Mouse (Mus musculus) hindbrain, embryonic 13.5 days (tissue): ENCODE results near the gene Steap1. TPM values are rescaled to one million over a fixed set of nuclear protein-coding genes. Genes with fewer than 3 reads are reported as not detected.
A peak's percentile ranks its signal among the peaks of the same experiment; 100 is the strongest.

ENCODE experiments used
- ATAC-seq: fragments of 200-750 bp; cut with Nextera tagmentation; 2 replicates; pipeline ENCODE4 v1.8.0; 2017; ENCODE audit warnings: moderate TSS enrichment; ENCODE audit not compliant: low FRiP score
- H3K27ac ChIP-seq: fragments of 300-500 bp; sonication (generic); 2 replicates; pipeline ENCODE4 v1.5.1; 2015; ENCODE audit warnings: inconsistent platforms, mild to moderate bottlenecking, moderate library complexity
- H3K27me3 ChIP-seq: fragments of 300-500 bp; sonication (generic); 2 replicates; pipeline ENCODE4 v1.6.1; 2015; ENCODE audit warnings: mild to moderate bottlenecking, inconsistent platforms
- H3K36me3 ChIP-seq: fragments of 300-500 bp; sonication (generic); 2 replicates; pipeline ENCODE4 v1.6.1; 2015; ENCODE audit warnings: mild to moderate bottlenecking, inconsistent platforms
- H3K4me1 ChIP-seq: fragments of 300-500 bp; sonication (generic); replicated peaks from 2 replicates; pipeline ENCODE4 v1.6.1; 2015; ENCODE audit warnings: inconsistent platforms
- H3K4me2 ChIP-seq: fragments of 300-500 bp; sonication (generic); 2 replicates; pipeline ENCODE4 v1.6.1; 2015; ENCODE audit warnings: inconsistent platforms, mild to moderate bottlenecking, moderate library complexity
- H3K4me3 ChIP-seq: fragments of 300-500 bp; sonication (generic); 2 replicates; pipeline ENCODE4 v1.5.1; 2015; ENCODE audit warnings: mild to moderate bottlenecking, inconsistent platforms
- H3K9ac ChIP-seq: fragments of 300-500 bp; sonication (generic); 2 replicates; pipeline ENCODE4 v1.6.1; 2015; ENCODE audit warnings: mild to moderate bottlenecking, inconsistent platforms
- H3K9me3 ChIP-seq: fragments of 300-500 bp; sonication (generic); 2 replicates; pipeline ENCODE4 v1.6.1; 2016; ENCODE audit warnings: inconsistent platforms
- WGBS: fragments of 180-500 bp; shearing (Covaris S2); methylation state at CpG from one replicate; pipeline ENCODE4 v1.1.7; 2015; 5-methylcytosine and 5-hydroxymethylcytosine counted together
- polyA plus RNA-seq: library from polyadenylated mRNA; unstranded; fragments of >200 nt; fragmentation: Nextera tagmentation; extraction: Ambion mirVana; gene quantifications from 2 replicates; pipeline ENCODE4 v1.2.1, GENCODE M21; 2015

The Steap1 gene
- 1.5 and 2.1 TPM in 2 replicates for polyA plus RNA-seq

DNA sequence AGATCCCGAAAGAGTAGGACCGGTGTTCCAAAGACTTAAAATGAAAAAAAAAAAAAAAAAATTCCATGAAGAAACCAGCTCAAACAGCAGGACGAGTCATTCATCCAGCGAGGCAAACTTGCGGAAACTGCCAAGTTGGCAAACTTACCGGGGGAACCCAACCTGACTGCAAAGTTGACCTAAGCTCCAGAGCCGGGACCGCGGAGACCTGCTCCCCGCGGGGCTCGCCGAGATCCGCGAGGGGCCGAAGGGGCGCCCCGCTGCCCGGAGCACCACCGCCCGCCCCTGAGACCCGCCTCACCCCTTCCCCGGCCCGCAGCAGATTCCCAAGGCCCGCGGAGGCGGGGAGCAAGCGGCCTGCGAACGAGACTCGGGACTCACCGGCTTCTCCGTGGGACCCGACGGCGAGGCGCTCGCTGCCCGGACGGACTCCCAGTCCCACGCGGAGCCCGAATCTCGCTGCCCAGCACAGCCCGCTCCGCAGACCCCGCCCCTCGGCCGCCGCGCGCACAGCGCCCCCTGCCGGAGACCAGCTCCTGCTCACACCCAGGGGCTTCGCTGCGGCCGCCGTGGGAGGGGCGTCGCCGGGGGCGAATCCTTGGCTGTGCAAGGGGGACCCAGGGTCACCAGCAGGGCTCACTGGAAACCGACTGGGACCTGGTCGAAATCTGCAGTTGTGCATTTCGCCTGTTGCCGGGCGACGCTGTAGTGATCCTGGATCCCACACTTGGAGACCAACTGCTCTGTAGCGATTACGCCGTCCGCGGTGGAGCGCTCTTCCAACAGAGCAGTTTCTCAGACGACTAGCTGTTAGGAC lies at the start of gene Steap1:
Steap1 (minus strand) TSS at position 461 of the 817 bp plus-strand sequence.
- Histone ChIP-seq H3K27me3 (peaks cover 20% of the 10 kb centered on the region), H3K4me3 (peak within 1 kb of the TSS; percentile 61), H3K36me3 (no peaks in the 10 kb centered on the region), H3K4me2 (peak within 1 kb of the TSS; percentile 94), H3K27ac (no peak within 1 kb of the TSS), H3K4me1 (peaks cover 13% of the 10 kb centered on the region), H3K9me3 (no peaks in the 10 kb centered on the region), H3K9ac (peak within 1 kb of the TSS; percentile 71)
- peak; percentile 94 for ATAC-seq
- WGBS = under 1% methylated on average over 72 of the region's 75 CpGs

DNA sequence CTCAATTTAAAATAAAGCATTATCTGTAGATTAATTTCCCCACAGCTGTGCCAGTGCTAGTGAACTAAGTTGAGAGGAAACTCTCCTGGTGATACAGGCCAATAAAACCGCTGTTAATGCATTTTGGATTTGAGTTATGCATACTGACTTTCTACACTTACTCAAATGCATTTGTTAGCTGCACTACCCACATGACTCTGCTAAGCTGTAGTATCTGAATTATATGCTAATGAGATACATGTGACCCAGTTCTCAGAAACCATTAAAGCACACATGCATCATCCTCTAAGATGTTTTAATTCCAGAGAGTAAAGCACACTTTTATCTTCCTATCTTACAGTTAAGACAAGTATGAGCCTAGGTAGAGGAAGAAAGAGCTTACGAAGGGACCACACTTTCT lies 38.0 kb upstream of the Steap1 start:
- Histone ChIP-seq H3K4me2 (no peak overlapping the region), H3K9ac (no peak overlapping the region), H3K4me1 (no peaks in the 10 kb centered on the region), H3K27ac (no peak overlapping the region), H3K27me3 (no peaks in the 10 kb centered on the region), H3K36me3 (no peaks in the 10 kb centered on the region), H3K9me3 (no peaks in the 10 kb centered on the region), H3K4me3 (no peak overlapping the region)
- ATAC-seq = no peak
- WGBS = 84% methylated on average over 2 of the region's 2 CpGs

DNA sequence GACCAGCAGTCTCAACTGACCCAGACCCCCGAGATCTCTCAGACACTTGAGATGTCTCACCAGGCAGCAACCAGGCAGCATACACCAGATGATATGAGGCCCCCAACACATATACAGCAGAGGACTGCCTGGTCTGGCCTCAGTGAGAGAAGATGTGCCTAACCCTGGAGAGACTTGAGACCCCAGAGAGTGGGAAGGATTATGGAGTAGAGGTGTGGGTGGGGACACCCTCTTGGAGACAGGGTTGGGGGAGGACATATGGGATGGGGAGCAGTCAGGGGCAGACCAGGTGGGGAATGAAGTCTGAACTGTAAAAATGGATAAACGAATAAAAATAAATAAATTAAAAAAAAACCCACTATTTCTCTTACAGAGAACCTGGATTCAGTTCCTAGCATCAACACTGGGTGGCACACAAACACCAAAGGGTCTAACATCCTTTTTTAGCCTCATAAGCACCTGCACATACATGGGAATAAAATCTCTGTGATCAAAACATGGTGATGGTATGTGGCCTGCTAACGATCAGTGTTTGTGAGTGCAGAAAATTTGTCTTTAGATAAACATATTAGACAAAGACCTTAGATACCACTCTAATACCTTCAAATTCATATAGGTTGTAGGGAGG lies 7.4 kb upstream of the Steap1 start:
- no peak overlapping the region for H3K9ac ChIP-seq
- H3K36me3 ChIP-seq = no peaks in the 10 kb centered on the region
- WGBS = 74% methylated on average over 3 of the region's 3 CpGs
- no peaks in the 10 kb centered on the region for H3K4me1 ChIP-seq
- no peaks in the 10 kb centered on the region for H3K9me3 ChIP-seq
- no peak overlapping the region for H3K4me2 ChIP-seq
- no peak overlapping the region for H3K27ac ChIP-seq
- no peak overlapping the region for H3K4me3 ChIP-seq
- H3K27me3 ChIP-seq = 0 out of 2 replicates have a peak, but pooled peaks cover 3% of the 10 kb centered on the region
- no peak; the same call in 1 of the 2 replicates for ATAC-seq

DNA sequence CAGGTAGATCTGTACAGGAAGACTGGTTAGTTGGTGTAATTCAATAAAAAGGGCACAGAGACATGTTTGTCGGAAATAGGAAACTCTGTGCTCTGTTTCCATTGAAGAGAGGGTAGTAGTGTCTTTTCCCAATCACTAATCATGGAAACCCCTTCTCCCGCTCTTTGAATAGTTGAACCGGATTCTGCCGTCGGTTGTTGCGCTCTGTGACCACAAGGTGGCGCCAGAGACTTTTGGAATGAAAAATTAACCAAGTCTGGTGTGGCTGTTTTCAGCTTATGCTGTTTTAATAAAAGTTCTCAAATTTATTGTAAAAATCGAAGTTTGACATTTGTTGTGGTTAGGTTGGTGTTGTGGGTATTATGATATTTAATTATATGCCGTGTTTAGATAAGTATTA lies 5.9 kb upstream of the Steap1 start:
- Histone ChIP-seq H3K9ac (no peak overlapping the region), H3K27me3 (0 out of 2 replicates have a peak, but pooled peaks cover 7% of the 10 kb centered on the region), H3K36me3 (no peaks in the 10 kb centered on the region), H3K4me2 (no peak overlapping the region), H3K4me1 (no peaks in the 10 kb centered on the region), H3K4me3 (no peak overlapping the region), H3K27ac (no peak overlapping the region), H3K9me3 (no peaks in the 10 kb centered on the region)
- 0 out of 2 replicates have a peak, but pooled peaks have one; percentile 26 for ATAC-seq
- 2% methylated on average over 9 of the region's 9 CpGs for WGBS

DNA sequence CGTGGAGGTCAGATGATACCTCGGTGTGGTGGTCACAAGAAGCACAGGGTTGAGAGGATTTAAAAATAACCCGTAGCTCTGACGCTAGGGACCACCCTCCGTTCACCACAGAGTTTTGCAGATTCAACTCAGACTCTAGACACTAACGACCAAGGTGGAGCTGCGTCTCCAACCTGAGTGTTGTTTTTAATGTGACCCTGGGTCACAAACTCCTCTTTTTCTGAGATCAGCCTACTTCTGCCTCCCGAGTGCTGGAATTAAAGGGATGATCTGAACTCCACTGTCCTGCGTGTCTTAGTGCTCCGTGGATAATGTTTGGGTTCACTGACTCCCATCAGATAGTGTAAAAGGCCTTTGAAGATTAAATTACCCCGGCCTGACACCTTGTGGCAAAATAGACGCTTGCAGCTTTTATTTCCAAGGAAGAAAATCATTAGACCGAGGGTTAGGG lies 671 bp upstream of the Steap1 start:
- no peaks in the 10 kb centered on the region for H3K9me3 ChIP-seq

DNA sequence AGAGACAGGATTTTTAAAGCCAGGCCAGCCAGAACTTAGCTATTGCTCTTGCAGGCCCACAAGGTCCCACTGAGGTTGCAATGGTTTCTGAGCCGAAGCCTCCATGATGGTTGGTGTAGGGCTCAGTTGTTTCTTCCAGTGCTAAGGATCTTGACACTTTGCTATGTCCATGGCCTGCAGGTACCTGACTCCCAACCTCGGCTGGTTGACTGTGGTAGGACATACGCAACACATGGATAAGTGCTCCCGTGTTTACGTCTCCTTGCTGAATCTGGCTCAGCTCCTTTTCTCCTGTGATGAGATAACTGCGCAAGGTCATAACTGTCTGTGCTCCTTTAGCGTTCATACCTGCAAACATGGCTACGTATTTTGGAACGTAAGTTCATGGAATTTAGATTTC lies 14.7 kb downstream of the Steap1 start:
- no peaks in the 10 kb centered on the region for H3K36me3 ChIP-seq
- ATAC-seq = no peak
- no peak overlapping the region for H3K9ac ChIP-seq
- no peaks in the 10 kb centered on the region for H3K27me3 ChIP-seq
- no peak overlapping the region for H3K27ac ChIP-seq
- H3K4me1 ChIP-seq = no peaks in the 10 kb centered on the region
- H3K4me2 ChIP-seq = no peak overlapping the region
- H3K4me3 ChIP-seq = no peak overlapping the region
- 93% methylated on average over 9 of the region's 9 CpGs for WGBS
- no peaks in the 10 kb centered on the region for H3K9me3 ChIP-seq

More for the DNA sequence above, 671 bp upstream of the Steap1 start:
- ATAC-seq = peak; percentile 70
- H3K4me3 ChIP-seq = peak overlapping the region; percentile 61
- peak overlapping the region; percentile 71 for H3K9ac ChIP-seq
- H3K27ac ChIP-seq = no peak overlapping the region
- peaks cover 23% of the 10 kb centered on the region for H3K27me3 ChIP-seq
- H3K36me3 ChIP-seq = no peaks in the 10 kb centered on the region
- peak overlapping the region; percentile 94 for H3K4me2 ChIP-seq
- 2% methylated on average over 13 of the region's 13 CpGs for WGBS
- H3K4me1 ChIP-seq = peaks cover 13% of the 10 kb centered on the region

DNA sequence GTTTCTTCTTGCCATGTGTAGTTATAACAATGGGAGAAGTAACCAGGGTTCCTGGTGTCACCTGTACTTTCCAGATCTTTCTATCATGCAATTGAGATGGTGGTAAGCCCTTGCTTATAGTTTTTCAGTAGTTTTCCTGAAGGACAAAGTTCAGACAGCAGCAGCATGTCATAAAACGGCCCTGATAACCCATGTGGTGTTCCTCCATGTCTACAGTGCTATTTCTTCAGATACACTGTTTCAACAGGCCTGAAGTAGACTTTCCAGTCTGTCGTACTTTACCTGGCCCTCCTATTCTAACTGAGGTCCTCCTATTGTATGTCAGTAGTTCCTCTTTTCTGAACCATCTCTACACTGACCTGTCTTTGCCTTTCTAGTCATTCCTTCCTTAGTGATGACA lies 16.3 kb downstream of the Steap1 start:
- WGBS = 80% methylated on average over 2 of the region's 2 CpGs
- Histone ChIP-seq H3K27me3 (no peaks in the 10 kb centered on the region), H3K27ac (no peak overlapping the region), H3K4me3 (no peak overlapping the region), H3K4me1 (no peaks in the 10 kb centered on the region), H3K36me3 (no peaks in the 10 kb centered on the region), H3K9me3 (no peaks in the 10 kb centered on the region), H3K4me2 (no peak overlapping the region), H3K9ac (no peak overlapping the region)
- no peak for ATAC-seq

DNA sequence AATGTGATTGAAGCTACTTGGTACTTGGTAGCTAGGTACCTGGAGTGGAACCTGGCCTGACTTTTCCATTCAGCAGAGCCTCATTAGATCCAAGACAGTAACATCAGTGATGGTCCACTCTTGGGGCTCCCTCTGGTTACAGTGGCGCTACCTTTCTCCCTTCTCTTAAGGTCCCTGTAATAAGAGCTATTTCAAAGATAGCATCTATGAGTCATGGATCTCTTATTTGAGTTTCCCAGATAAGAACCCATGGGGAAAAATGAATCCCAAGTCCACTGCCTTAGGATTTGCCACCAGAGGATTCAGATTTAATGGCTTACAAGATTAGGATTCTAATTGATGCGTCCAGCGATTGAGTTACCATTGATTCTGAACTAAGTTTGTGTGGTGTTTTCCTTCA lies 16.9 kb downstream of the Steap1 start:
- 94% methylated on average over 3 of the region's 3 CpGs for WGBS

DNA sequence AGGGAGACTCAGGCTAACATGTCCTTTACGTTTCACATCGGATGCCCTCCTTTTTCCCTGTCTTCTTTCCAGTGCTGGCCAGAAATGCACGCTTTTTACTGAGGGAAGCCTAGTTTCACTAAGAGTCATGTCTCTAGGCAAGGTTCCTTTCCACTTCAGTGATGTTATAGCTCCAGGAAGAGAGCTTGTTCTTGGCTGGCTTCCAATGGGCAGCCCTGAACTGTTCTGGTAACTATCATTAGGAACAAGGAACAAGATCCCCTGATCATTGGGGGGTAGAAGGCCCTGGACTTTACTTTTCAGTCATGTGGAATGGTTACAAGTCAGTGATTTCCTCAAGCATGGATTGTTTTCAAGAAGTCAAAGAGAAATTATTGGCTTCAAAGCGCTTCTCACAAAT lies 19.2 kb downstream of the Steap1 start:
- Histone ChIP-seq H3K9me3 (no peaks in the 10 kb centered on the region), H3K4me1 (no peaks in the 10 kb centered on the region), H3K9ac (no peak overlapping the region), H3K27ac (no peak overlapping the region), H3K4me3 (no peak overlapping the region), H3K36me3 (no peaks in the 10 kb centered on the region), H3K4me2 (no peak overlapping the region), H3K27me3 (no peaks in the 10 kb centered on the region)
- no peak for ATAC-seq
- WGBS = 90% methylated on average over 4 of the region's 4 CpGs

More for the DNA sequence above, 16.9 kb downstream of the Steap1 start:
- Histone ChIP-seq H3K4me2 (no peak overlapping the region), H3K36me3 (no peaks in the 10 kb centered on the region), H3K4me1 (no peaks in the 10 kb centered on the region), H3K4me3 (no peak overlapping the region), H3K9ac (no peak overlapping the region), H3K27ac (no peak overlapping the region), H3K9me3 (no peaks in the 10 kb centered on the region), H3K27me3 (no peaks in the 10 kb centered on the region)
- no peak for ATAC-seq

DNA sequence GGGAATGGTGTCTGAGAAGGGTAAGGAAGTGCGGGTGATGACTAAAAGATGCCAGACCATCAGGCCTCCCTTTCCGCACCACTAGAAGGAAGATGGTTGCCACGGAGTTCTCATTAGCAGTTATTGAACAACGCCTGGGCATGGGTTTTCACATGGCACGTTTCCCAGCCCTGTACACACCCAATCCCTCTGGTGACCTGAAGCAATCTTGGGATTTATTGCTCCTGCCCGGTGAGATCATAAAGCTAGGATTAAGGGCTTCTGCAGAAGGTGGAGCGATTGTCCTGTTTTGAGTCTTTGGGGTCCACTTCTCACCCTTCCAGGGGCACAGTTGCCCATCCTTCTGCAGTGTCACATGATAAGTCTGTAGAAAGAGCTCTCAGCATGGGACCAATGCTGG lies 26.9 kb downstream of the Steap1 start:
- Histone ChIP-seq H3K4me1 (no peaks in the 10 kb centered on the region), H3K9ac (no peak overlapping the region), H3K27ac (no peak overlapping the region), H3K36me3 (no peaks in the 10 kb centered on the region), H3K27me3 (no peaks in the 10 kb centered on the region), H3K4me3 (no peak overlapping the region), H3K9me3 (no peaks in the 10 kb centered on the region), H3K4me2 (no peak overlapping the region)
- WGBS = 87% methylated on average over 7 of the region's 7 CpGs
- ATAC-seq = no peak

DNA sequence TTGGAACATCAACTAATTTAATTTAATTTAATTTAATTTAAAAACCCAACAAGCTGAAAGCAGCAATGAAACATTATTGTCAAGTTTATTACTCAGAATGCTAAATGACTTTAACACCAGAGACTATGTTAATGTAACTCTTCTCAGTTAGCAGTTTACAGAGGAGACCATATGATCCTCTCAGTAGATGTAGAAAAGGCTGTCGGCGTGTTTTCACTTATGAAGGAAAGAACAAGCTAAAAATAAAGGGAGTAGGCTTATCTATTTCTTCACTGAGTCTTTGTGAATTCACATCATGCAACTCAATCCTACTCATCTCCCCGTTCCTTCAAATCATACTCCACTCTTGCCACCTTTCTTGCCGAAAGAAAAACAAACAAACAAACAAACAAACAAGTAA lies 38.1 kb downstream of the Steap1 start:
- H3K4me3 ChIP-seq = no peak overlapping the region
- ATAC-seq = no peak
- WGBS = 83% methylated on average over 4 of the region's 4 CpGs
- no peaks in the 10 kb centered on the region for H3K36me3 ChIP-seq
- no peaks in the 10 kb centered on the region for H3K27me3 ChIP-seq
- H3K9ac ChIP-seq = no peak overlapping the region
- no peaks in the 10 kb centered on the region for H3K9me3 ChIP-seq
- no peaks in the 10 kb centered on the region for H3K4me1 ChIP-seq
- H3K27ac ChIP-seq = no peak overlapping the region
- H3K4me2 ChIP-seq = no peak overlapping the region

DNA sequence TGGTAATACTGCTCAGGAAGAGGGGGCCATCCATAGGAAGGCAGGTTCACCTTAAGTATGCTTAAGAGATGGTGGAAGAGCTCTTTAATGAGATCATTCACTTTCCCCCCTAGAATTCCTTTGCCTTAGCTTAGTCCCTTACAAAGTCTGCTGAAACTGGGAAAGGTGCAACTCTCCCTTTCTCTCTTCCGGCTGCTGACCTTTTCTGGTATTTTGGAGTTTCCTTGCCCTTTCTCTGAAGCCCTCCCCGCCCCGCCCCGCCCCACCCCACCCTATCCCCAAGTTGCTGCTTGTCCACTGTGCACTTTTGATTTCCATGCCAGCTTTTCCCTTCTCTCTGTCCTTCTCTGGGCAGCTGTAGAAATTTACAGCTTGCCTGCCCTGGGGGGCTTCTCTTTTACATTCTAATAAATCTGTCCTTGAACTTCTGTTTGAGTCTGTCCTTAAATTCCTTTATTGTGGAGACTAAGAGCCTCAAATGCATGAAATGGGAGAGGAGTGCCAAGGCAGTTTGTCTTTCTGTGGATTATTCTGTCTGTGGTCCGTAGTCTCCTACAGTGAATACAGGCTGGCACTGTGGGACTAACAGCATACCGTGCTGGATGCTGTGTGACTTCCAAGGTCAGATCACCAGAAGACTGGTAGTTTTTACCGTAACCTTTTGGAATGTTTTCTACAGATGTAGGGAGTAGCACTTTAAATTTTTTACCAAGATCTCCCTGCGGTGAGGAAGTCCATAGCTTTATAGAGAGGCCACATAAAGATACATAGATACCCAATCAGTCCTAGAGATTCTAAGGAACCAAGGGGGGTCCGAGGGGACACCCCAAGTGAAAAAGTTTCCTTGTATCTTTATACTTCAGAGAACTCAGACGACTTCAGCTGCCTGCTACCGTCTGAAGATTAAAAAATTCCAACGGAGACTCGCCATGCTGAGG lies 41.5 kb downstream of the Steap1 start:
- no peak for ATAC-seq
- Histone ChIP-seq H3K36me3 (no peaks in the 10 kb centered on the region), H3K27me3 (no peaks in the 10 kb centered on the region), H3K4me1 (no peaks in the 10 kb centered on the region), H3K9me3 (no peaks in the 10 kb centered on the region), H3K4me2 (no peak overlapping the region), H3K9ac (no peak overlapping the region), H3K4me3 (no peak overlapping the region), H3K27ac (no peak overlapping the region)
- WGBS = 77% methylated on average over 13 of the region's 13 CpGs
